8 mouse cellular contexts compared by ENCODE assay signal in the genomic region with DNA sequence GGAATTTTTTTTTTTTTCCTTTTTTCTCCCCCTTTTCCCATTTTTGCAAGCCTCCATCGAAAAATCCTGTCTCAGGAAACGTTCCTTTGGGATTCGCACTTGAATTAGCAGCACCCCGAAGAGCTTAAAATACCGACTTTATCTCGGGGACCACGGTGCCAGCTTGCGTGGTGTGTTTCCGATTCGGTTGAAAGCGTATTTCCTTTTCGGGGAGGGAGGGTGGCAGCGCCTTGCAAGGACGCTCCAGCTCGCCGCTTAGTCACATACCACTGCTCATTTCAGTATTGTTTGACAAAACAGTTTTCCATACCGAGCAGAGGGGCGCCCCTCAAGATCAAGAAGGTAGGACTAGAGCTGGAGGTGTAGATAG. TPM values are rescaled to one million over a fixed set of nuclear protein-coding genes. Genes with fewer than 3 reads are reported as not detected.
DNase-seq lines count a peak whose midpoint lies in the region; ATAC-seq and TF ChIP-seq lines count a peak whose summit lies in the region.

No protein-coding gene starts in this region.

- H3K9ac ChIP-seq in neural tube, embryonic 11.5 days (ENCODE audit: low read length), result peak overlapping the region; percentile 92
- H3K9ac ChIP-seq in intestine, postnatal 0 days (ENCODE audit: low read depth, low read length), result peak overlapping the region; percentile 95

- H3K27me3 ChIP-seq in neural tube, embryonic 11.5 days (ENCODE audit: control insufficient read depth, insufficient read depth, low read length), result peaks cover 4% of the 10 kb centered on the region; the same call in 1 of the 2 replicates
- H3K27me3 ChIP-seq in intestine, postnatal 0 days (replicated peaks; ENCODE audit: control insufficient read depth, insufficient read depth, low read length), result no peaks in the 10 kb centered on the region
- no peaks in the 10 kb centered on the region for H3K27me3 ChIP-seq in myocyte (ENCODE audit: control insufficient read depth, insufficient read depth, insufficient read length)

- peak; percentile 44 for DNase-seq in neural tube, embryonic 11.5 days (ENCODE audit: low spot score)
- DNase-seq in neural tube, embryonic 10.5 days (ENCODE audit: extremely low spot score, low spot score), result no peak
- DNase-seq in cerebellum, adult 9-11 months, result peak; percentile 57
- DNase-seq in gastrocnemius, postnatal 10 days, result peak; percentile 29
- DNase-seq in liver, result peak; percentile 75
- DNase-seq in testis, postnatal 10 days (ENCODE audit: low spot score), result peak; percentile 55

- peak overlapping the region; percentile 97 for H3K4me3 ChIP-seq in neural tube, embryonic 11.5 days (ENCODE audit: low read depth, low read length)
- H3K4me3 ChIP-seq in intestine, postnatal 0 days (ENCODE audit: low read depth, low read length), result peak overlapping the region; percentile 89
- peak overlapping the region; percentile 60 for H3K4me3 ChIP-seq in myocyte

- under 1% methylated on average over 18 of the region's 18 CpGs for WGBS in neural tube, embryonic 11.5 days
- under 1% methylated on average over 18 of the region's 18 CpGs for WGBS in intestine, postnatal 0 days

- H3K27ac ChIP-seq in neural tube, embryonic 11.5 days (ENCODE audit: low read depth, low read length), result 0 out of 2 replicates have a peak overlapping the region, but pooled peaks have one; percentile 94
- peak overlapping the region; percentile 98 for H3K27ac ChIP-seq in intestine, postnatal 0 days (ENCODE audit: low read depth, low read length)

- H3K4me2 ChIP-seq in neural tube, embryonic 11.5 days (ENCODE audit: low read depth), result peak overlapping the region; percentile 49
- H3K4me2 ChIP-seq in intestine, postnatal 0 days (replicated peaks; ENCODE audit: low read depth), result peak overlapping the region; percentile 68
- H3K4me2 ChIP-seq in myocyte (ENCODE audit: low read depth), result peak overlapping the region; percentile 89

- no peak for TF ChIP-seq CTCF in intestine, postnatal 0 days (IDR thresholded peaks at IDR 0.05; ENCODE audit: low read depth)

- no peak for TF ChIP-seq POLR2A in myocyte (IDR thresholded peaks at IDR 0.05; ENCODE audit: insufficient read length, low read depth)

- H3K79me2 ChIP-seq in myocyte (ENCODE audit: control insufficient read depth, insufficient read depth), result peaks cover 55% of the 10 kb centered on the region

- H3K4me1 ChIP-seq in neural tube, embryonic 11.5 days (ENCODE audit: control insufficient read depth, insufficient read depth, low read length), result peaks cover 24% of the 10 kb centered on the region
- peaks cover 8% of the 10 kb centered on the region for H3K4me1 ChIP-seq in intestine, postnatal 0 days (replicated peaks; ENCODE audit: control insufficient read depth, insufficient read depth, low read length)

- H3K9me3 ChIP-seq in neural tube, embryonic 11.5 days (ENCODE audit: control insufficient read depth, low read length), result no peaks in the 10 kb centered on the region
- no peaks in the 10 kb centered on the region for H3K9me3 ChIP-seq in intestine, postnatal 0 days (ENCODE audit: control insufficient read depth)

- H3K36me3 ChIP-seq in neural tube, embryonic 11.5 days (ENCODE audit: control insufficient read depth, insufficient read depth, low read length), result no peaks in the 10 kb centered on the region
- no peaks in the 10 kb centered on the region for H3K36me3 ChIP-seq in intestine, postnatal 0 days (ENCODE audit: control insufficient read depth, insufficient read depth)
- no peaks in the 10 kb centered on the region for H3K36me3 ChIP-seq in myocyte (ENCODE audit: control insufficient read depth, insufficient read depth)

- ATAC-seq in neural tube, embryonic 11.5 days (ENCODE audit: insufficient read depth, low FRiP score, low TSS enrichment), result no peak
- no peak for ATAC-seq in intestine, postnatal 0 days

- H3ac ChIP-seq in myocyte (ENCODE audit: control insufficient read depth, insufficient read length), result peak overlapping the region; percentile 65

TF ChIP-seq in myocyte, 11 proteins besides CTCF, POLR2A, EP300 and RAD21:
- TF ChIP-seq MYOD1 (IDR thresholded peaks at IDR 0.05; ENCODE audit: control insufficient read depth in 1 of 3, insufficient read length in 2 of 3, low read depth in 2 of 3), result no peak
- TF ChIP-seq E2F4 (IDR thresholded peaks at IDR 0.05; ENCODE audit: insufficient read depth), result no peak
- TF ChIP-seq TCF3 (IDR thresholded peaks at IDR 0.05; ENCODE audit: insufficient read length, low read depth), result no peak
- no peak for TF ChIP-seq TCF12 (IDR thresholded peaks at IDR 0.05; ENCODE audit: insufficient read depth, poor library complexity, severe bottlenecking)
- TF ChIP-seq USF1 (IDR thresholded peaks at IDR 0.05; ENCODE audit: low read depth), result no peak
- no peak for TF ChIP-seq SRF (IDR thresholded peaks at IDR 0.05; ENCODE audit: control insufficient read depth, insufficient read length, low read depth)
- no peak for TF ChIP-seq POLR2AphosphoS2 (IDR thresholded peaks at IDR 0.05; ENCODE audit: insufficient read length, low read depth)
- TF ChIP-seq MAX (IDR thresholded peaks at IDR 0.05; ENCODE audit: low read depth), result no peak
- TF ChIP-seq REST (IDR thresholded peaks at IDR 0.05; ENCODE audit: insufficient read depth, insufficient read length), result no peak
- TF ChIP-seq MYOG (IDR thresholded peaks at IDR 0.05; ENCODE audit: control insufficient read depth in 1 of 3, insufficient read depth in 1 of 3, insufficient read length in 2 of 3, low read depth in 2 of 3), result no peak
- no peak for TF ChIP-seq CEBPB (IDR thresholded peaks at IDR 0.05; ENCODE audit: insufficient read depth, poor library complexity, severe bottlenecking)

RNA-seq across cellular contexts. Expression of gene Mapk14, which starts 1.2 kb away (rescaled TPM):
- polyA plus RNA-seq in neural tube, embryonic 11.5 days (2014; fragmentation: Nextera tagmentation; extraction: Ambion mirVana), result 46.6 and 52.5 TPM in 2 replicates
- 10 to 100 TPM; 59.8 to 62.8 TPM for total RNA-seq in gastrocnemius, postnatal 10 days (2021)
- polyA plus RNA-seq in intestine, postnatal 0 days (2015; fragmentation: Nextera tagmentation; extraction: Ambion mirVana), result 23.6 and 24.6 TPM in 2 replicates
- polyA plus RNA-seq in myocyte (2012; fragmentation: generic; extraction: Trizol), result 34.6 TPM

RNA-seq across cellular contexts. Expression of gene Slc26a8, which starts 2.3 kb away (rescaled TPM):
- polyA plus RNA-seq in neural tube, embryonic 11.5 days (2014; fragmentation: Nextera tagmentation; extraction: Ambion mirVana), result 0.62 and 0.80 TPM in 2 replicates
- total RNA-seq in gastrocnemius, postnatal 10 days (2021), result 1 to 10 TPM; 1.2 TPM
- polyA plus RNA-seq in intestine, postnatal 0 days (2015; fragmentation: Nextera tagmentation; extraction: Ambion mirVana), result 0.17 and 0.40 TPM in 2 replicates
- polyA plus RNA-seq in myocyte (2012; fragmentation: generic; extraction: Trizol), result not detected

RNA-seq across cellular contexts. Expression of gene AC170998.1, which starts 33.6 kb away (rescaled TPM):
- 0.95 and 1.1 TPM in 2 replicates for polyA plus RNA-seq in neural tube, embryonic 11.5 days (2014; fragmentation: Nextera tagmentation; extraction: Ambion mirVana)
- total RNA-seq in gastrocnemius, postnatal 10 days (2021), result under 1 TPM in 1 of 2 experiments, not detected in 1; 0.93 TPM
- 1.2 and 1.5 TPM in 2 replicates for polyA plus RNA-seq in intestine, postnatal 0 days (2015; fragmentation: Nextera tagmentation; extraction: Ambion mirVana)
- polyA plus RNA-seq in myocyte (2012; fragmentation: generic; extraction: Trizol), result not detected
